ENCODE assay signal across 13 mouse cellular contexts in the genomic region with DNA sequence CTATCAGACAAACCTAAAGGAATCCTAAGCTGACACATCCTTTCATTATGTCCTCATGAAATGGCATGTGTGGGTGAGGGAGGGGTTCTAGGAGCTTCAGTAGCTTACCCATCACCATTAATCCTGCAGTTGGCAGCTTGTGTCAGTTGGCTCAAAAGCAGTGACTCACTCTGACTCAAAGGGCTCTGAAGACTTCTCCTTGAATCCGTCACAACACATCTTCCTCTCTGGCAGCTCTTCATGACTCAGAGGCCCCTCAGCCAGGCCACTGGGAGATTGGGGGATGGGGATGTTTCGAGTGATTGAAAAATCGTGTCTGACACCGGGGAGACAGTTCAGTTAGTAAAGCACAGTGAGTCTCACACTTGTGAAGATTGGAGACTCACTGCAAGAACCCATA.
A peak's percentile ranks its signal among the peaks of the same experiment; 100 is the strongest.
DNase-seq lines count a peak whose midpoint lies in the region; ATAC-seq and TF ChIP-seq lines count a peak whose summit lies in the region.
"Had no signal": no experiment of that assay in that cellular context is flagged by ENCODE, and none has a peak within 500 bp of the region (broad histone marks: within the 10 kb centered on the region; RNA-seq: fewer than 3 reads in every experiment).

No protein-coding gene starts in this region.

- ATAC-seq in heart, postnatal 0 days (ENCODE audit: insufficient read depth, low read depth) = no peak
- no peak for ATAC-seq in liver, embryonic 11.5 days (replicated peaks; ENCODE audit: low FRiP score)

- peak; percentile 7 for DNase-seq in heart, postnatal 0 days (ENCODE audit: low spot score)
- no peak for DNase-seq in heart, adult 8-10 months (ENCODE audit: low spot score)
- peak; percentile 68 for DNase-seq in 3134 (ENCODE audit: extremely low read depth, insufficient read length, low spot score)
- peak; percentile 67 for DNase-seq in MEL (ENCODE audit: low read depth, low spot score)
- DNase-seq in c-Kit-positive CD71-negative TER-119-negative erythroid progenitor cells, embryonic 14.5 days (ENCODE audit: low read depth) = peak; percentile 78
- DNase-seq in right cerebral cortex, adult 2 months (ENCODE audit: low spot score in 2 of 2) = no peak
- DNase-seq in liver, embryonic 11.5 days (ENCODE audit: low spot score) = no peak
- no peak for DNase-seq in layer of hippocampus, postnatal 25 days (ENCODE audit: extremely low spot score in 1 of 2, low spot score in 1 of 2)
- DNase-seq: kidney, postnatal 36 days; thymus, adult 18-20 months had no signal

- H3K36me3 ChIP-seq in heart, postnatal 0 days (replicated peaks; ENCODE audit: control insufficient read depth, insufficient read depth, low read length) = no peaks in the 10 kb centered on the region
- peaks cover 0 to 6% of the 10 kb centered on the region in 2 experiments; a peak in 2 of 4 replicates for H3K36me3 ChIP-seq in MEL (ENCODE audit: control insufficient read depth in 1 of 2, insufficient read depth in 2 of 2, low read length in 2 of 2)
- H3K36me3 ChIP-seq in liver, embryonic 11.5 days (ENCODE audit: control insufficient read depth, insufficient read depth, low read length) = no peaks in the 10 kb centered on the region
- H3K36me3 ChIP-seq: forebrain, embryonic 10.5 days; neural tube, embryonic 12.5 days had no signal

- H3K27me3 ChIP-seq in heart, postnatal 0 days (ENCODE audit: control insufficient read depth, insufficient read depth, low read length) = no peaks in the 10 kb centered on the region
- no peaks in the 10 kb centered on the region for H3K27me3 ChIP-seq in MEL (ENCODE audit: control insufficient read depth in 1 of 2, insufficient read depth in 2 of 2, low read length in 2 of 2)
- no peaks in the 10 kb centered on the region for H3K27me3 ChIP-seq in liver, embryonic 11.5 days (replicated peaks; ENCODE audit: control insufficient read depth, insufficient read depth, low read length)
- H3K27me3 ChIP-seq: neural tube, embryonic 12.5 days had no signal

- 0 out of 2 replicates have a peak, but pooled peaks cover 7% of the 10 kb centered on the region for H3K4me1 ChIP-seq in heart, postnatal 0 days (ENCODE audit: control insufficient read depth, insufficient read depth)
- peaks cover 0 to 13% of the 10 kb centered on the region in 2 experiments; a peak in 2 of 4 replicates for H3K4me1 ChIP-seq in MEL (ENCODE audit: control insufficient read depth in 1 of 2, insufficient read depth in 2 of 2, low read length in 2 of 2)
- H3K4me1 ChIP-seq in liver, embryonic 11.5 days (replicated peaks; ENCODE audit: control insufficient read depth, insufficient read depth, low read length) = no peaks in the 10 kb centered on the region; the same call in 1 of the 2 replicates
- H3K4me1 ChIP-seq: neural tube, embryonic 12.5 days had no signal

- H3K9ac ChIP-seq in heart, postnatal 0 days (replicated peaks; ENCODE audit: low read depth, low read length) = no peak overlapping the region
- no peak overlapping the region for H3K9ac ChIP-seq in MEL (ENCODE audit: control insufficient read depth, low read depth, low read length, poor library complexity, severe bottlenecking)
- H3K9ac ChIP-seq in liver, embryonic 11.5 days (ENCODE audit: low read depth, low read length) = no peak overlapping the region
- H3K9ac ChIP-seq: neural tube, embryonic 12.5 days had no signal

- TF ChIP-seq POLR2A in MEL (IDR thresholded peaks at IDR 0.05; ENCODE audit: control insufficient read depth in 1 of 2, insufficient read depth in 1 of 2, low read depth in 1 of 2, low read length in 2 of 2, poor library complexity in 1 of 2) = no peak

- no peak overlapping the region for H3K4me3 ChIP-seq in heart, postnatal 0 days (ENCODE audit: low read depth, low read length)
- H3K4me3 ChIP-seq in MEL (ENCODE audit: control insufficient read depth in 1 of 2, insufficient read depth in 1 of 2, low read depth in 2 of 2, low read length in 2 of 2) = no peak overlapping the region
- no peak overlapping the region for H3K4me3 ChIP-seq in liver, embryonic 11.5 days (ENCODE audit: low read depth, low read length)
- H3K4me3 ChIP-seq: forebrain, embryonic 10.5 days; heart, adult 2 months; neural tube, embryonic 12.5 days had no signal

- H3K4me2 ChIP-seq in heart, postnatal 0 days (ENCODE audit: low read depth, low read length) = no peak overlapping the region
- no peak overlapping the region for H3K4me2 ChIP-seq in liver, embryonic 11.5 days
- H3K4me2 ChIP-seq: neural tube, embryonic 12.5 days had no signal

- H3K79me2 ChIP-seq in MEL (ENCODE audit: control insufficient read depth, insufficient read depth, low read length, poor library complexity) = no peaks in the 10 kb centered on the region

- no peak for TF ChIP-seq EP300 in heart, postnatal 0 days (IDR thresholded peaks at IDR 0.05; ENCODE audit: low read depth)
- TF ChIP-seq EP300 in MEL (IDR thresholded peaks at IDR 0.05; ENCODE audit: low read depth in 1 of 2, low read length in 2 of 2) = peak; percentile 13 to 39; a peak in 3 of 4 replicates

- H3K9me3 ChIP-seq in heart, postnatal 0 days (replicated peaks; ENCODE audit: control insufficient read depth, low read length) = no peaks in the 10 kb centered on the region
- H3K9me3 ChIP-seq in MEL (replicated peaks; ENCODE audit: insufficient read depth, low read length) = no peaks in the 10 kb centered on the region
- H3K9me3 ChIP-seq in liver, embryonic 11.5 days (ENCODE audit: control insufficient read depth, low read length) = no peaks in the 10 kb centered on the region
- H3K9me3 ChIP-seq: neural tube, embryonic 12.5 days had no signal

- TF ChIP-seq CTCF in heart, postnatal 0 days (IDR thresholded peaks at IDR 0.05; ENCODE audit: low read depth) = no peak
- no peak for TF ChIP-seq CTCF in MEL (IDR thresholded peaks at IDR 0.05 in 2 of 3, conservative IDR thresholded peaks at IDR 0.05 in 1 of 3; ENCODE audit: control insufficient read depth in 1 of 3, insufficient read depth in 1 of 3, low read depth in 2 of 3, low read length in 3 of 3, poor library complexity in 1 of 3, severe bottlenecking in 1 of 3)

- no peak for TF ChIP-seq RAD21 in MEL (IDR thresholded peaks at IDR 0.05; ENCODE audit: low read depth, low read length)

- H3K27ac ChIP-seq in heart, postnatal 0 days (ENCODE audit: low read depth) = no peak overlapping the region
- no peak overlapping the region for H3K27ac ChIP-seq in MEL (ENCODE audit: control insufficient read depth, low read depth, low read length)
- H3K27ac ChIP-seq in liver, embryonic 11.5 days (ENCODE audit: low read depth, low read length) = no peak overlapping the region
- H3K27ac ChIP-seq: forebrain, embryonic 10.5 days; heart, adult 2 months; neural tube, embryonic 12.5 days had no signal

- 43% methylated on average over 4 of the region's 4 CpGs for WGBS in heart, postnatal 0 days
- 32% methylated on average over 4 of the region's 4 CpGs for WGBS in liver, embryonic 11.5 days

TF ChIP-seq in MEL, 35 proteins besides CTCF, POLR2A, EP300 and RAD21:
- TF ChIP-seq TCF12 (IDR thresholded peaks at IDR 0.05; ENCODE audit: low read depth, low read length) (no peak), MYC (IDR thresholded peaks at IDR 0.05; ENCODE audit: low read depth, low read length) (no peak), JUND (IDR thresholded peaks at IDR 0.05; ENCODE audit: low read depth, low read length) (peak; percentile 47; the same call in 1 of the 2 replicates), ZNF384 (IDR thresholded peaks at IDR 0.05; ENCODE audit: low read depth, low read length) (no peak), GABPA (IDR thresholded peaks at IDR 0.05; ENCODE audit: low read depth, low read length) (no peak)

Comparison
In these comparisons a context has a peak if more than half of its experiments do, and no peak if none do; other contexts are left out.
1. DNase-seq: peak in heart, postnatal 0 days (single experiment), 3134 (single experiment), MEL (single experiment) and c-Kit-positive CD71-negative TER-119-negative erythroid progenitor cells, embryonic 14.5 days (single experiment); none in heart, adult 8-10 months (single experiment), right cerebral cortex, adult 2 months (0 of 2), liver, embryonic 11.5 days (single experiment) and layer of hippocampus, postnatal 25 days (0 of 2).